Mouse (Mus musculus) liver, adult 2 months (tissue): ENCODE data around the gene Slc44a3.

ENCODE experiments used
- CTCF ChIP-seq: fragments of 200-500 bp; IDR thresholded peaks from 2 replicates; pipeline ENCODE4 v1.5.1; 2011; ENCODE audit warnings: low read depth, low read length, control low read depth
- POLR2A ChIP-seq: fragments of 200-500 bp; IDR thresholded peaks from 2 replicates; pipeline ENCODE4 v1.6.1; 2011; ENCODE audit warnings: low read length, control low read depth; ENCODE audit not compliant: insufficient read depth; ENCODE audit errors: extremely low read depth

DNA sequence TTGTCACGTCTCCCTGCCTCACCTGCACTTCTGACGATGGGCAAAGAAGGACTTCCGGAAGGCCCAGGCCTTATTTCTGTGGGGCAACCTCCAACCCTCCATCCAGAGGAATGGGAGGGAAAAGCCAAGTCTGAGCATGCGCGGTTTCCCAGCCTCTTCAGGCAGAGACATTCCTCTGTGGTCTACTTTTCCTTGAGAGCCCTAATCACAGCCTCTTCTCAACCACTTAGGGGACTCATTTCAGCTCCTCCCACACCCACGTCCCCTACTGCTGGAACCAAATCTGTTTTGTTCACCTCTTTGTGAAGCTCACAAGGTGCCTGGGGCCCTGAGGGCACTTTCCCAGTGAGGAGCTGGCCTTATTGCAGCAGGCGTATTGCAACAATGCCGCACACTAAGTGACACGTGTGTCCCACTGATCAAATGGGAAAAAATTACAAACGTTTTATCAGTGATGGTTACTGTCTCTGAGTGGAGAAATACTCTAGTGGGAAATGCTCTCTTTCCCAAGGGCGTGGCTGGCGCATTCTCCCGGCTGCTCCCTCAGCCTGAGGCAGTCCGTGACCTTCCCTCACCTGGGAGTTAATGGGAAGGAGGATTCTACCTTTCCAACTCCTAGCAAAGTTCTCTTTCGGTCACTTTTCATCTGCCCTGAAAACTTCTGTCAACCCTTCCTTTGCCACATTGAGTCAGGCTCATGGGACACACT, 27.4 kb upstream of the Slc44a3 start:
- no peak for TF ChIP-seq CTCF
- no peak for TF ChIP-seq POLR2A
